Mouse (Mus musculus) MEL-GATA-1-ER (cell line): ENCODE data around the gene Lsm2.
"Not testable (repeated sequence)": the region's sequence is repeated elsewhere in the genome, so short reads cannot be mapped to it uniquely, and the experiment has no call there.

Experiments used
- DNase-seq: peaks from one replicate; pipeline ENCODE4 v3.0.0-alpha.2; 2012; ENCODE audit warnings: low read depth; ENCODE audit errors: extremely low read depth

Gene Lsm2

DNA sequence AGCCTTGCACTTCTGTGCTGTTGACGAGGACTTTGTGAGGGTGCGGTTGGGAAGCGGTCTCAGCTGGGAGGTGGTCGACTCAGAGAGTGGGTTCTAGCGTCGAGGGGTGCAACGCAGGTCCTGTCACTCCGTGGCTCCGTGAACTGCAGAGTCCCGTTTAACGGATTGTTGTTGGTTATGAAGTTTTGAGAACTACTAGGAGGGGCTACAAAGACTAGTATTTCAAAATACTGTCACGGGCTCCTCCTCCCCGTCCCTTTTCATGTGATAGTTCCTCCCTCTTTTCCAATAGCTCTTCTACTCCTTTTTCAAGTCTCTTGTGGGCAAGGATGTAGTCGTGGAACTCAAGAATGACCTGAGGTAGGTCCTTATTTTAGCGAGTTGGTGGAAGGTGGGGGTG lies 666 bp downstream of the Lsm2 start:
- no peak for DNase-seq

- no peak for DNase-seq
Measured at GRCm38 (mm10) chr17:34984218-34984617, 2.6 kb downstream of the Lsm2 start.

DNA sequence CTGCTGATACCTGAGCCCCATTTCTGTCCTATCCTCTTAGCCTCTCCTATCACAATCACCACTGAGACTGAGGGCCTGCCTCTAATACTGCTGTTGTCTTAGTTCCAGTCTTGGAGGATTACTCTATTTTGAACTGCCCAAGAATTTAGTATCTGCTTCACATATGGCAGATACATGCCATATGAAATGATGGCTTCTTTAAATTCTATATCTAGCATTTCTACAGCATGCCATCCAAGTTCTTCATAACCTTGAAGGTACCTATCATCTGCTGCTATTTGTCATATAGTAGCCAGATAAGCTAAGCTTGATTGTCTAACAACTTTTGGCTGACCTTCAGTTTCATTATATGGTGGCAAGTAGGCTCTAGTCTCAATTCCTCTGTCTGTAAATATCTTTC lies 13.1 kb downstream of the Lsm2 start:
- no peak for DNase-seq

GRCm38 (mm10) chr17:34995192-34995591 lies 13.5 kb downstream of the Lsm2 start:
- DNase-seq = not testable (repeated sequence)

- not testable (repeated sequence) for DNase-seq
Measured at GRCm38 (mm10) chr17:34995927-34996326, 14.3 kb downstream of the Lsm2 start.

DNA sequence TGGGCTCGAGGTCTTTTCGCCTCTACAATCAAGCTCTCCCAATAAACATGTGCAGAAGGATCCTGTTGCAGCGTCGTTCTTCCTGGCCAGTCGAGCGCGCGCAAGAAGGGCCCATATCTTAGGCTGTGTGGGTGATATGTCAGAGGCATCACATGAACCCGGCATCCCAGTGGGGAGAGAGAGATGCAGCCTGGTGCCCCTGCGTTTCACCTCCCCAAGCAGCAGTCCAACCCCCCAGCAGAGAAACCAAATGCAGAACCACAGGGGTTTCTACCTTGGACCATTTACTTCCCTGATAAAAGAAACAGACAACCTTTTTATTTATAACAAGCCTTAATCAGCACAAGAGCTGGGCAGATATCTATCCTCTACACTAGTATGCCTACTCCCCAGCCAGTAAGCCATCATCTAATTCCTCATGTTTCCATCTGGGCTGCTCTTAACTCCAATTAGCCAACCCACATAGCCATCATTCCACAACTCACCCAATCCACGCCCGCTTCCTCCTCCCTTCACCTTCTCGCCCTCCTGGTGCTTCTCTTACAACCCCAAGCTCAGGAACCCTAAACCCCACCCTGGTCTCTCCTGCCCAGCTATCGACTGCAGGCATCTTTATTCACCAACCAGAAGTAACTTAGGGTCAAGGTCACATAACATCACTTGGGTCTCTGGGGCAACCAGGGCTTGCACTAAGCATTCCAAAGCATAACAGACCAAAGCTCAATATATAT lies 14.9 kb downstream of the Lsm2 start:
- DNase-seq = no peak

- DNase-seq = no peak
Measured at GRCm38 (mm10) chr17:34997142-34997483, 15.5 kb downstream of the Lsm2 start.

- no peak for DNase-seq
Measured at GRCm38 (mm10) chr17:34998526-34999430, 17.1 kb downstream of the Lsm2 start.

DNA sequence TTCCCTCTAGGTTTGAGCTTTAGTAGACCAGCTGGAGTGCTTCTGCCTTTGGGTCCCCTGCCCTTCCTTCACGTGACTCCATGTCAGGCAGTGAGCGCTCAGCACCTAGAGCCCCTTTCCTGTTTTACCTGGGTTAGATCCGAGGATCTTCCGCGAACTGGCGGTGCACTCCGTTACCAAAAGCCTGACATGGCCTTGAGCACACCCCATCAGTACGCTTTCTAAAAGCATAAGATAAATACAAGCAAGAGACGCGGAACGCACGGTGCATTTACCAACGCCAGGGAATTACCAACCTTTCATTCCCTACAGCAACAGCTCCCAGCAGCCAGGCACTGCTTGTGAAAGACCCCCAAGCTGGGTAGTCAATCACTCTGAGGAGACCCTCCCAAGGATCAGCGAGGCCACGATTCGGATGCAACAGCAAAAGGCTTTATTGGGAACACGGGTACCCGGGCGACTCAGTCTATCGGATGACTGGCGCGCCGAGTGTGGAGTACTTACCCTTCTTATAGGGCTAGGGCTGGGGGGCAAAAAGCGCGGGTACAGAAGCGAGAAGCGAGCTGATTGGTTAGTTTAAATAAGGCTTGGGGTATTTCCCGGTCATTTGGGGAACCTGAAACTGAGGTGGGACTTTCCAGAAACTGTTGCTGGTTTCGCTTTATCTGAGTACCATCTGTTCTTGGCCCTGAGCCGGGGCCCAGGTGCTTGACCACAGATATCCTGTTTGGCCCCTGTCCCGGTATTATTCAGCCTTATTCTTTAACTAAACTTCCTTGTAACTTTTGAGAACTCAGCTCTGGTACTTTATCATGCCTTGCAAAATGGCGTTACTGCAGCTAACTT lies 18.4 kb downstream of the Lsm2 start:
- not testable (repeated sequence) for DNase-seq

- no peak for DNase-seq
Measured at GRCm38 (mm10) chr17:35000717-35001451, 19.2 kb downstream of the Lsm2 start, which contains the start of gene Vars. Gene Vars, plus strand, starts transcription at chr17:35000987.

DNA sequence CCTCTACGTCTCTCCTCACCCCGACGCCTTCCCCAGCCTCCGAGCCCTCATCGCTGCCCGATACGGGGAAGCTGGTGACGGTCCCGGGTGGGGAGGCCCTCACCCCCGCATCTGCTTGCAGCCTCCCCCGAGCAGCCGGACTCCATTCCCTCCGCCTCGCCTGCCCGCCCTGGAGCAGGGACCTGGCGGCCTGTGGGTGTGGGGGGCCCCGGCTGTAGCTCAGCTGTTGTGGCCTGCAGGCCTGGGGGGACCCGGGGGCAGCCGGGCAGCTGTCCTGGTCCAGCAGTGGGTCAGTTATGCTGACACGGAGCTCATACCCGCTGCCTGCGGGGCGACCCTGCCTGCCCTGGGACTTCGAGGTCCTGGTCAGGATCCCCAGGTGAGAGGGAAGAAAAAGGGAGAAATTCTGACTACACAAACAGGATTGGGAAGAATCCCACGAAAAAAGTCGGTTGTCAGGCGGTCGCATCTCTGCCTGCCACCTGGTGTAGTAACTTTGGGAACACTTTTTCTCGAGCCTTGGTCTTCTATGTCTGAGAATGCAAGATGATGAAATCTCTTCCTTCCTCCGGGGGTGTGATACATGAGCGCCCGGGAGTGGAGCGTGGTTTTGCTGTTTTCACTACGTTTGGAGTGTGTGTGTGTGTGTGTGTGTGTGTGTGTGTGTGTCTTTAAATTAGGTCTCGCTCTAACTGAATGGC lies 19.9 kb downstream of the Lsm2 start:
- no peak for DNase-seq

- DNase-seq = no peak
Measured at GRCm38 (mm10) chr17:35002153-35002865, 20.6 kb downstream of the Lsm2 start.

- no peak for DNase-seq
Measured at GRCm38 (mm10) chr17:35003022-35003838, 21.6 kb downstream of the Lsm2 start.

- no peak for DNase-seq
Measured at GRCm38 (mm10) chr17:35004075-35004717, 22.5 kb downstream of the Lsm2 start.

GRCm38 (mm10) chr17:35005158-35005557 lies 23.5 kb downstream of the Lsm2 start:
- no peak for DNase-seq

DNA sequence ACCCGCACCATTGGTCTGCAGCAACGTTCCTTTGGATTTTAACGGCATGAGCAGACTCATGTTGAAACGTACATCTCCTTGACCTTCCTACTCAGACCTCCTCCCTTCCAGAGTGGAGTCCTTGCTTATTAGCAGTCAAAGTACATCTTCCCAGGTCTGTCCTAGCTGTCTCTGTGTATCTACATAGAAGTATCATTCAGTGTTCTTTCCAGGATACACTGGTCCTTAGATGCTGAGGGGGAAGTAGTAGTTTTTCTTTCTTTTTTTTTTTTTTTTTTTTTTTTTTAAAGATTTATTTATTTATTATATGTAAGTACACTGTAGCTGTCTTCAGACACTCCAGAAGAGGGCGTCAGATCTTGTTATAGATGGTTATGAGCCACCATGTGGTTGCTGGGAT lies 24.2 kb downstream of the Lsm2 start:
- not testable (repeated sequence) for DNase-seq

DNA sequence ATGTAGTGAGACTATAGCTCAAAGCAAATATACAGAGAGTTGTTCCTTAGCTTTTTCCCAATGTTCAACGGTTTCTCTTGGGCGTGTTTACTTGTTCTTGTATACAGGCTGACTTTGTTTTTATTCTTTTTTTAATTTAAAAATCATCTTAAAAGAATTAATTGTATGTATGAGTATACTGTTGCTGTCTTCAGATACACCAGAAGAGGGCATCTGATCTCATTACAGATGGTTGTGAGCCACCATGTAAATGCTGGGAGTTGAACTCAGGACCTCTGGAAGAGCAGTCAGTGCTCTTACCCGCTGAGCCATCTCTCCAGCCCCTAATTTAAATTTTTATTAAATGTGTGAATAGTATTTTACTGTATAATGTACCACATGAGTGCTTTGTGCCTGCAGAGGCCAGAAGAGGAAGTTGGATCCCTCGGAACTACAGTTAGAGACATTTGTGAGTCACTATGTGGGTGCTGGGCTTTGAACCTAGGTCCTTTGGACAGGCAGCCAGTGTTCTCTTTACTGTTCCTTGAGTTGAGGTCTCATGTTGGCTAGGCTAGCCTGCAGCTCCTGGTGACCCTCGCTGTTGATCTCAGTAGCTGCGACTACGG lies 25.8 kb downstream of the Lsm2 start:
- no peak for DNase-seq

- no peak for DNase-seq
Measured at GRCm38 (mm10) chr17:35009586-35009985, 27.9 kb downstream of the Lsm2 start.
